Mouse (Mus musculus): ENCODE measurements around the gene Lcn12.

DNA sequence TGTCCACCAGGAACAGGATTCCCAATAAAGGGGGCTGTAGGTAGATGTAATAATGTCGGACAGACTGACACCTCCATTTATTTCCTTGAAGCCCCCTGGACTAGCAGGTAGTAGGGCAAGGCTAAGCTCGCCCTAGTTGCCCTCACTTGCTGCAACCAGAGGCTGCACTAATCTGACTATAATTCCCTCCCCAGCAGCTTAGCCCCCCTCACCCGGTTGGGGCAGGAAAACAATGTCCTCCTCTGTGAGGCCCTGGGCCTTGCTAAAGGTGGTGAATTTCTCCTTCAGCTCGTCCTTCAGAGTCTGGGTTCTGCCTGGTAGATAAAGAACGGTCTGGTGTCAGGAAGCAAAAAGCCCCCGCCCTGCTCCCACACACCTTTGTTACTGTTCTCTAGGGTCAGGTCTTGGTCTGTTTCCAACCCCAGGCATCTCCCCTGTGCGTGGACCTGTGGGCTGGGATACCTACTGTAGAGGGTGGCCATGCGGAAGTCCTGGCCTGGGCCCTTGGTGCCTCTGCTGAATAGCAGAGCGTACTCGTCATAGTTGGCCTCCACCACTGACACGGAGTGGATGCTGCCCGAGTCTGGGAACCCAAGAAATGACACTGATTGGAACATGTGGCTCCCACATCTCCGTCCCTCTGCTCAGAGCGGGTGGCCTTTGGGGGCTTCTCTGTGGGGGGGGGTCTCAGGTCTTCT is 26.0 kb downstream of the Lcn12 start:
- TF ChIP-seq POLR2A (IDR thresholded peaks at IDR 0.05; ENCODE audit: borderline replicate concordance, extremely low read depth, insufficient read depth, insufficient read length, poor library complexity, severe bottlenecking) (no peak), CTCF (IDR thresholded peaks at IDR 0.05; ENCODE audit: borderline replicate concordance, extremely low read depth, insufficient read depth, insufficient read length) (no peak)

Measured in brain, embryonic 14.5 days (tissue).